Mouse (Mus musculus) lung, embryonic 14.5 days (tissue): Measurements from ENCODE around the gene Exoc6b. TPM values are rescaled to one million over a fixed set of nuclear protein-coding genes. Genes with fewer than 3 reads are reported as not detected.

ENCODE experiments used
- ATAC-seq: fragments of 200-750 bp; cut with Nextera tagmentation; 2 replicates; pipeline ENCODE4 v1.8.0; 2017; ENCODE audit warnings: mild to moderate bottlenecking, moderate TSS enrichment, moderate library complexity; ENCODE audit not compliant: insufficient read depth
- DNase-seq: peaks from one replicate; pipeline ENCODE4 v3.0.0-alpha.2; 2015
- H3K27ac ChIP-seq: fragments of 300-500 bp; sonication (generic); 2 replicates; pipeline ENCODE4 v1.5.1; 2014; ENCODE audit warnings: low read depth, mild to moderate bottlenecking, moderate library complexity
- H3K27me3 ChIP-seq: fragments of 300-500 bp; sonication (generic); 2 replicates; pipeline ENCODE4 v1.6.1; 2014; ENCODE audit warnings: low read length, control low read depth; ENCODE audit not compliant: insufficient read depth
- H3K36me3 ChIP-seq: fragments of 300-500 bp; sonication (generic); 2 replicates; pipeline ENCODE4 v1.6.1; 2014; ENCODE audit warnings: control low read depth; ENCODE audit not compliant: insufficient read depth
- H3K4me1 ChIP-seq: fragments of 300-500 bp; sonication (generic); 2 replicates; pipeline ENCODE4 v1.6.1; 2014; ENCODE audit warnings: antibody characterized with exemption, control low read depth; ENCODE audit not compliant: insufficient read depth
- H3K4me2 ChIP-seq: fragments of 300-500 bp; sonication (generic); 2 replicates; pipeline ENCODE4 v1.6.1; 2014; ENCODE audit warnings: mild to moderate bottlenecking
- H3K4me3 ChIP-seq: fragments of 300-500 bp; sonication (generic); 2 replicates; pipeline ENCODE4 v1.5.1; 2014; ENCODE audit warnings: low read depth, low read length
- H3K9ac ChIP-seq: fragments of 300-500 bp; sonication (generic); 2 replicates; pipeline ENCODE4 v1.6.1; 2014
- H3K9me3 ChIP-seq: fragments of 300-500 bp; sonication (generic); 2 replicates; pipeline ENCODE4 v1.6.1; 2016; ENCODE audit warnings: low read depth, low read length, control low read depth
- CTCF ChIP-seq: IDR thresholded peaks from 2 replicates; pipeline ENCODE4 v1.5.1; 2016; ENCODE audit warnings: antibody characterized with exemption, low read depth
- WGBS: fragments of 180-500 bp; shearing (Covaris S2); extraction: QIAGEN DNeasy Blood & Tissue Kit; methylation state at CpG from one replicate; pipeline ENCODE4 v1.1.7; 2014; 5-methylcytosine and 5-hydroxymethylcytosine counted together
- polyA plus RNA-seq: library from polyadenylated mRNA; unstranded; fragments of >200 nt; fragmentation: Nextera tagmentation; extraction: Ambion mirVana; gene quantifications from 2 replicates; pipeline ENCODE4 v1.2.1, GENCODE M21; 2014

The Exoc6b gene
- polyA plus RNA-seq, 1 experiment from 2014 or later = 40.4 TPM

DNA sequence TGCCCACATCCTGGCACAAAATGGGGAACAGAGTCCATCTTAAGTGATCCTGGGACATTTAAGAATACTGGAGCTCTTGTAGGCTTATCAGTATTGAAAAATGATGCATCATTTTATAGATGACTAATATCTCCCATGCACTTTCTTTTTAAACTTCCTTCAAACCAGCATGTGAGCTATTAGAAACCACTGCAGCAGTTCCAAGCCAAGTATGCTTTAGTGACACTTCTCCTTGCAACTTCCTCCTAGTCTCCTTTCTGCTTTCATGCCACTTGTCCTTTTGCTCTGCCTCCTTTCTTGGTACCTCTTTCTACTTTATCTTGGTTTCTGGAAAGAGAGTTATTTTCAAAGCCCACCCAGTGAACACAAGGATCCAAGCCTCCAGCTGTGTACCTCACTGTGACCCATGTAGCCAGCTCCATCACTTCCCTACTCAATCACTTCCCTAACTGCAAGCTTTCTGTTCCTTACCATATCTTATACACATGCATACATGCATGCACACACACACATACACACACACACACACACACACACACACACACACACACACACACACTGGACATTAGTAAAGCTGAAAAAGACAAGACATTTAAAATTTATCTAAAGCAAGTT, 316.4 kb downstream of the Exoc6b start:
- H3K9me3 ChIP-seq = no peaks in the 10 kb centered on the region
- H3K4me3 ChIP-seq = no peak overlapping the region
- H3K4me1 ChIP-seq = no peaks in the 10 kb centered on the region
- no peak overlapping the region for H3K27ac ChIP-seq
- no peaks in the 10 kb centered on the region for H3K36me3 ChIP-seq
- no peak for DNase-seq
- H3K9ac ChIP-seq = no peak overlapping the region
- no peak for ATAC-seq
- TF ChIP-seq CTCF = no peak
- no peak overlapping the region for H3K4me2 ChIP-seq
- H3K27me3 ChIP-seq = no peaks in the 10 kb centered on the region

DNA sequence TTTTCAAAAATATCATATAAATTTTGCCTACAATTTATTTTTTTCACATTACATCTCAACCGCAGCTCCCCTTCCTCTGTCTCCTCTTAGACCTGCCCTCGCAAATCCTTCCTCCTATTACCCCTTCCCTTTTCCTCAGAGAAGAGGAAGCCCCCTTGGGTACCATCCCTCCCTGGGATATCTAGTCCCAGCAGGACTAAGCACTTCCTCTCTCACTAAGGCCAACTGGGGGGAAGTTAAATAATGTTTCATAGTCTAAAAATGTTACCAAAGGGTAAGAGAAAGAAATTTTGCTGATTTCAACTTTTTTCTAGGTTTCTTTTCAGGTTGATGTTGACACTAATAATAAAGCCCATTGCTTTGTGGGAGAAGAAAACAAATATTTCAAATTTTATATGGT, 317.9 kb downstream of the Exoc6b start:
- DNase-seq (no peak), ATAC-seq (no peak)
- no peak overlapping the region for H3K27ac ChIP-seq
- no peaks in the 10 kb centered on the region for H3K9me3 ChIP-seq
- no peak overlapping the region for H3K9ac ChIP-seq
- TF ChIP-seq CTCF = no peak
- no peaks in the 10 kb centered on the region for H3K27me3 ChIP-seq
- H3K36me3 ChIP-seq = no peaks in the 10 kb centered on the region
- no peaks in the 10 kb centered on the region for H3K4me1 ChIP-seq
- H3K4me2 ChIP-seq = no peak overlapping the region
- no peak overlapping the region for H3K4me3 ChIP-seq
- WGBS = 82% methylated on average over 2 of the region's 2 CpGs

DNA sequence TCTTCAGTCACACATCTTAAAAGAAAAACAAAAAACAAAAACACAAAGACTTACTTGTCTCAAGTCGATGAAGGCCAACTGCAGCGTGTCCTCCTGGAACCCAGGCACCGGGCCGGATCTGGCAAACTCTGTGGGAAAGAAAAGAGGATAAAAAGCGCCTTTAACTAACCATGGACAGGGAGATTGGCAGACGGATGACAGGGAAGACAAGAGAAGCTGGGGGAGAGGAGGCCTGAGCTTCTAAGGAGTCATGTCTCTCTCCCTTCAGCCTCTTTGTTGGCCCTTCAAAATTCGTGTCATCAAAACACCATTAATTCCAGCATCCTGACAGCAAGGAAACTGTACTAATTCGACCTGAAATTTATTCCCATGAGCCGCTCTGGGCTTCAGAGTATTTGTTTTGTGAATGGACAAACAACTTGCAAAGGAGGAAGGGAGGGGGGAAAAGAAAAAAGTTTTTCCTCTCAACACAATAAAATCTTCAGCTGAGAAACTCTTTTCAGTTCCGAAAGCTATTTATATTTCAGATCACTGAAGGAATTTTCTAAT, 322.4 kb downstream of the Exoc6b start:
- H3K9ac ChIP-seq = no peak overlapping the region
- ATAC-seq = no peak
- no peak overlapping the region for H3K4me3 ChIP-seq
- 49% methylated on average over 10 of the region's 10 CpGs for WGBS
- no peak overlapping the region for H3K27ac ChIP-seq
- no peak overlapping the region for H3K4me2 ChIP-seq
- no peaks in the 10 kb centered on the region for H3K4me1 ChIP-seq
- no peaks in the 10 kb centered on the region for H3K36me3 ChIP-seq
- no peaks in the 10 kb centered on the region for H3K9me3 ChIP-seq
- no peak for TF ChIP-seq CTCF
- no peaks in the 10 kb centered on the region for H3K27me3 ChIP-seq
- DNase-seq = no peak

DNA sequence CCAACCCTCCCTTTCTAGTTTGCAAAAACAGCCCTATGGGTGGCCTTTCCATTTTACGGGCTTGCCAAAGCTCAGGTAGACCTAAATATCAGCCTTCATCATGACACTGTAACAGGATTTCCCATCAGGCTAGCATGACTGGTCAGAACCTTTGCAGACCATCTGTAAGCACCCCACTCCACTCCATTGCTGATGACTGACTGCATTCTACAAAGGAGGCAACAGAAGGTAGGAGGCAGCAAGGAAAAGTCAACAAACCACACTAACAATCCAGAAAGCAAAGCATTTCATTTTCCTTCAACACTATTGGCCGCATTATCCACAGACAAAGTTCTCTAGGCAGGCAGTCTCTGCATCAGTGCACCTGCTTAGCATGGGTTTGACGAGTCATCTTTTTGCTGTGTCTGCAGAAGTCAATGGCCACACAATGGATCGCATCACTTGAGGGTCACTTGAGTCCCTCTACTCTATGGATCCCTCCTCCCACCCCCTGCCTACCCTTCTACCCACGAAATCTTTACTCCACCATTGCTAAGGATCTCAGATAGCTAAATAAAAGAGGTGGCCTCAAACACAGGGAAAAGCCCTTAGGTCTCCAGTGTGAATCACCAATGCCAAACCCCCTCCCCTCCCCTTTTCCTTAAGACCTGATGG, 323.0 kb downstream of the Exoc6b start:
- TF ChIP-seq CTCF = no peak
- ATAC-seq (no peak), DNase-seq (no peak)
- H3K27me3 ChIP-seq = no peaks in the 10 kb centered on the region
- no peak overlapping the region for H3K9ac ChIP-seq
- H3K9me3 ChIP-seq = no peaks in the 10 kb centered on the region
- H3K4me3 ChIP-seq = no peak overlapping the region
- no peak overlapping the region for H3K27ac ChIP-seq
- H3K36me3 ChIP-seq = no peaks in the 10 kb centered on the region
- H3K4me1 ChIP-seq = no peaks in the 10 kb centered on the region
- 85% methylated on average over 5 of the region's 5 CpGs for WGBS
- no peak overlapping the region for H3K4me2 ChIP-seq

DNA sequence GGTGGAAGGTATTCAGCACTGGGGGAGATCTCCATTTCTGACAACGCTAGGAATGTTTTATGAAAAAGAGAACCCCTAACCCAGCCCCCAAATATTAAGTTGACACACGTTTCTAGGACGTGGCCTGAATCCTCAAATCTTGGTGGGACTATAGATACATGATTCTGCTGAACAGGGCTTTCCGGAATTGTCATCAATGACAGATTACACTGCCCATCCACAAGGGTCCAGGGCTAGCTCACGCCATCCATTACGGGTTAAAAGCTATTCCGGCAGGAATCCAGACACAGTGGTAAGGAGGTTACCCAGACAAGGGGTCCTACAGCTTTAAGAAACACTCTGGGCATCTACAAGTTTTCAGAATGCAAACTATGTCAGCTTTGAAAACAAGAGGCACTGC, 323.7 kb downstream of the Exoc6b start:
- H3K4me1 ChIP-seq = no peaks in the 10 kb centered on the region
- H3K4me2 ChIP-seq = no peak overlapping the region
- no peaks in the 10 kb centered on the region for H3K36me3 ChIP-seq
- H3K27ac ChIP-seq = no peak overlapping the region
- H3K4me3 ChIP-seq = no peak overlapping the region
- ATAC-seq (no peak), DNase-seq (no peak)
- no peaks in the 10 kb centered on the region for H3K9me3 ChIP-seq
- no peaks in the 10 kb centered on the region for H3K27me3 ChIP-seq
- WGBS = 79% methylated on average over 7 of the region's 7 CpGs
- TF ChIP-seq CTCF = no peak
- H3K9ac ChIP-seq = no peak overlapping the region

DNA sequence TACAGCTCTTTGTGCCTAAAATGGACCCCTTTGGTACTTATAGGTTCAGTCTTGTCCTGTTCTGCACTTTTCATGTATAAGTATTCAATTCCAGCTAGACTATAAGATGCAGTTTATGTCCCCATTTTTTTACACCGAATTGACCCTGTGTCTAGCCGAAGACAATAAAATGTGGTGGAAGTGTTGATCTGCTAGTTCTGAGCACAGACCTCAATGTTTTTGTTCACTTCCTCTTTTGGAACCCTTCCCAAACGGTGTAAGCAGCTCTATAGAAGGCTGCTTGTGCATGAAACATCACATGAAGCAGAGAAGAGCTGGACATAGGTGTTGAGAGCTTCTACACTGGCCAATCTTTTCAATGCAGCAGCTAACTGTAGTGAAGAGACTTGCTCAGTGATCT, 327.1 kb downstream of the Exoc6b start:
- no peaks in the 10 kb centered on the region for H3K9me3 ChIP-seq
- no peak for DNase-seq
- no peaks in the 10 kb centered on the region for H3K4me1 ChIP-seq
- H3K4me2 ChIP-seq = no peak overlapping the region
- 72% methylated on average over 3 of the region's 3 CpGs for WGBS
- ATAC-seq = no peak
- no peak overlapping the region for H3K27ac ChIP-seq
- no peaks in the 10 kb centered on the region for H3K27me3 ChIP-seq
- no peaks in the 10 kb centered on the region for H3K36me3 ChIP-seq
- no peak for TF ChIP-seq CTCF
- H3K4me3 ChIP-seq = no peak overlapping the region
- no peak overlapping the region for H3K9ac ChIP-seq

DNA sequence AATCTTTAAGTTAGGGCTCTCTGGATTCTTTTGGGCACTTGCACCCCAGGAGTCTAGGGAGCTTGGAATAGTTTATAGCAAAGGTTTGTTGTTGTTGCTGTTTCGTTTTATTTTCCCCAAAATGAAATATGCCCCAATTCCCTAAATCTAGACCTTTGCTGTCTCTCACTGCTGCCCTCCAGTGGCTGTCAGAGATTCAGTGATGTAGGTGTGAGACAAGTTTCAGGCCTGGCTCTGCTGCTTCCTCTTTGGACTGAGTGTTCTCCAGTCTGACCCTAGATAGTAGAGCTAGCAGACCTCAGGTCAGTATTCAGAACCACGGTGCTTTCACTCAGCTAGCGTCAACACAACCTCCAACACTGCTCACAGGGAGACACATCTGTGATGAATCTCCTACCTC, 332.4 kb downstream of the Exoc6b start:
- Histone ChIP-seq H3K36me3 (no peaks in the 10 kb centered on the region), H3K27ac (no peak overlapping the region), H3K4me2 (no peak overlapping the region), H3K9ac (no peak overlapping the region), H3K27me3 (no peaks in the 10 kb centered on the region), H3K4me3 (no peak overlapping the region), H3K4me1 (no peaks in the 10 kb centered on the region), H3K9me3 (no peaks in the 10 kb centered on the region)
- ATAC-seq (no peak), DNase-seq (peak; percentile 54)
- TF ChIP-seq CTCF = peak; percentile 71
- 49% methylated on average over 3 of the region's 3 CpGs for WGBS
